14 mouse cellular contexts compared by ENCODE assay signal in genomic region chr1:158516558-158516957, GRCm38 (mm10).
DNase-seq lines count a peak whose midpoint lies in the region; ATAC-seq and TF ChIP-seq lines count a peak whose summit lies in the region.
"Had no signal": no experiment of that assay in that cellular context is flagged by ENCODE, and none has a peak within 500 bp of the region (broad histone marks: within the 10 kb centered on the region; RNA-seq: fewer than 3 reads in every experiment).

No protein-coding gene starts in this region.

- 54% methylated on average over 4 of the region's 4 CpGs for WGBS in forebrain, embryonic 15.5 days

- H3K36me3 ChIP-seq in forebrain, embryonic 15.5 days: peaks cover 21% of the 10 kb centered on the region
- H3K36me3 ChIP-seq: heart, embryonic 10.5 days had no signal

- H3K4me2 ChIP-seq in forebrain, embryonic 15.5 days (replicated peaks): no peak overlapping the region
- H3K4me2 ChIP-seq: neural tube, embryonic 15.5 days had no signal

- no peak for TF ChIP-seq POLR2A in brain, embryonic 14.5 days (IDR thresholded peaks at IDR 0.05; ENCODE audit: borderline replicate concordance, extremely low read depth, insufficient read depth, insufficient read length, poor library complexity, severe bottlenecking)

- 0 out of 2 replicates have a peak overlapping the region, but pooled peaks have one; percentile 32 for H3K27ac ChIP-seq in layer of hippocampus, adult 2 months
- H3K27ac ChIP-seq in forebrain, embryonic 15.5 days (replicated peaks): no peak overlapping the region
- H3K27ac ChIP-seq: heart, embryonic 10.5 days; kidney, postnatal 0 days; neural tube, embryonic 15.5 days had no signal

- H3K27me3 ChIP-seq in forebrain, embryonic 15.5 days: no peaks in the 10 kb centered on the region
- H3K27me3 ChIP-seq: neural tube, embryonic 15.5 days had no signal

- no peaks in the 10 kb centered on the region for H3K9me3 ChIP-seq in forebrain, embryonic 15.5 days
- H3K9me3 ChIP-seq: heart, embryonic 10.5 days; neural tube, embryonic 15.5 days had no signal

- peak; percentile 20 to 35 for DNase-seq in cerebellum, postnatal 36 days
- no peak for DNase-seq in layer of hippocampus, adult 2 months (ENCODE audit: low spot score in 2 of 2)
- DNase-seq in layer of hippocampus, adult 9-11 months: no peak
- peak; percentile 69 for DNase-seq in brain, embryonic 14.5 days (ENCODE audit: low read depth)
- no peak for DNase-seq in heart, adult 11 months
- DNase-seq: adrenal gland, postnatal 25 days; kidney, adult 2 months; lung, postnatal 4 days; right cerebral cortex, adult 18-20 months had no signal

- ATAC-seq in cerebellum, adult (ENCODE audit: insufficient number of reproducible peaks, low FRiP score, low TSS enrichment): no peak
- peak; percentile 76 for ATAC-seq in forebrain, embryonic 15.5 days (replicated peaks)

- no peak overlapping the region for H3K9ac ChIP-seq in forebrain, embryonic 15.5 days (replicated peaks)
- H3K9ac ChIP-seq: neural tube, embryonic 15.5 days had no signal

- no peak for TF ChIP-seq CTCF in layer of hippocampus, adult 2 months (conservative IDR thresholded peaks at IDR 0.05)
- TF ChIP-seq CTCF in brain, embryonic 14.5 days (IDR thresholded peaks at IDR 0.05; ENCODE audit: borderline replicate concordance, extremely low read depth, insufficient read depth, insufficient read length): no peak

- H3K4me3 ChIP-seq in layer of hippocampus, adult 2 months: no peak overlapping the region
- H3K4me3 ChIP-seq in forebrain, embryonic 15.5 days: no peak overlapping the region
- H3K4me3 ChIP-seq: heart, embryonic 10.5 days; neural tube, embryonic 15.5 days had no signal

- peaks cover 10% of the 10 kb centered on the region for H3K4me1 ChIP-seq in forebrain, embryonic 15.5 days
- H3K4me1 ChIP-seq: heart, embryonic 10.5 days; neural tube, embryonic 15.5 days had no signal

Comparison
In these comparisons a context has a peak if more than half of its experiments do, and no peak if none do; other contexts are left out.
1. DNase-seq: peak in cerebellum, postnatal 36 days (2 of 2) and brain, embryonic 14.5 days (single experiment); none in layer of hippocampus, adult 2 months (0 of 2), layer of hippocampus, adult 9-11 months (single experiment) and heart, adult 11 months (single experiment).